Mouse (Mus musculus) liver, postnatal 0 days (tissue): Measurements from ENCODE around the gene Adrm1. TPM values are rescaled to one million over a fixed set of nuclear protein-coding genes. Genes with fewer than 3 reads are reported as not detected.
A peak's percentile ranks its signal among the peaks of the same experiment; 100 is the strongest.

Experiments
- ATAC-seq: fragments of 200-750 bp; cut with Nextera tagmentation; 2 replicates; pipeline ENCODE4 v1.8.0; 2017; ENCODE audit warnings: mild to moderate bottlenecking, moderate library complexity
- DNase-seq: peaks from one replicate; pipeline ENCODE4 v3.0.0-alpha.2; 2016
- H3K27ac ChIP-seq: fragments of 300-500 bp; sonication (generic); 2 replicates; pipeline ENCODE4 v1.5.1; 2014; ENCODE audit warnings: antibody characterized with exemption, moderate library complexity, mild to moderate bottlenecking, low read depth
- H3K27me3 ChIP-seq: fragments of 300-500 bp; sonication (generic); 2 replicates; pipeline ENCODE4 v1.6.1; 2014; ENCODE audit warnings: low read length, control low read depth, mixed read lengths; ENCODE audit not compliant: insufficient read depth
- H3K36me3 ChIP-seq: fragments of 300-500 bp; sonication (generic); replicated peaks from 2 replicates; pipeline ENCODE4 v1.6.1; 2014; ENCODE audit warnings: mild to moderate bottlenecking, control low read depth, low read length, moderate library complexity, mixed read lengths; ENCODE audit not compliant: insufficient read depth
- H3K4me1 ChIP-seq: fragments of 300-500 bp; sonication (generic); 2 replicates; pipeline ENCODE4 v1.6.1; 2014; ENCODE audit warnings: antibody characterized with exemption, mild to moderate bottlenecking, control low read depth; ENCODE audit not compliant: insufficient read depth
- H3K4me2 ChIP-seq: fragments of 300-500 bp; sonication (generic); 2 replicates; pipeline ENCODE4 v1.6.1; 2014; ENCODE audit warnings: low read depth, mild to moderate bottlenecking, low read length, moderate library complexity, mixed read lengths
- H3K4me3 ChIP-seq: fragments of 300-500 bp; sonication (generic); 2 replicates; pipeline ENCODE4 v1.5.1; 2014; ENCODE audit warnings: low read depth, low read length
- H3K9ac ChIP-seq: fragments of 300-500 bp; sonication (generic); replicated peaks from 2 replicates; pipeline ENCODE4 v1.6.1; 2014; ENCODE audit warnings: mild to moderate bottlenecking, moderate library complexity
- H3K9me3 ChIP-seq: fragments of 300-500 bp; sonication (generic); 2 replicates; pipeline ENCODE4 v1.6.1; 2016; ENCODE audit warnings: mild to moderate bottlenecking, control low read depth, low read length, mixed read lengths
- CTCF ChIP-seq: sonication (generic); IDR thresholded peaks from 2 replicates; pipeline ENCODE4 v1.5.1; 2016; ENCODE audit warnings: antibody characterized with exemption, low read depth
- EP300 ChIP-seq: IDR thresholded peaks from 2 replicates; pipeline ENCODE4 v1.6.1; 2016; ENCODE audit warnings: antibody characterized with exemption, low read depth, mild to moderate bottlenecking
- WGBS: fragments of 180-500 bp; shearing (Covaris S2); extraction: QIAGEN DNeasy Blood & Tissue Kit; methylation state at CpG from one replicate; pipeline ENCODE4 v1.1.7; 2014; ENCODE audit not compliant: insufficient replicate concordance; 5-methylcytosine and 5-hydroxymethylcytosine counted together
- polyA plus RNA-seq: library from polyadenylated mRNA; unstranded; fragments of >200 nt; fragmentation: Nextera tagmentation; extraction: Ambion mirVana; gene quantifications from 2 replicates; pipeline ENCODE4 v1.2.1, GENCODE M21; 2015

The Adrm1 gene
- polyA plus RNA-seq, 1 experiment from 2014 or later = 98.0 TPM

- Histone ChIP-seq H3K36me3 (no peaks in the 10 kb centered on the region), H3K4me3 (no peak overlapping the region), H3K4me2 (no peak overlapping the region), H3K4me1 (peaks cover 13% of the 10 kb centered on the region; the same call in 1 of the 2 replicates), H3K9ac (no peak overlapping the region), H3K27ac (no peak overlapping the region), H3K27me3 (no peaks in the 10 kb centered on the region), H3K9me3 (no peaks in the 10 kb centered on the region)
- no peak for ATAC-seq
- 69% methylated on average over 8 of the region's 8 CpGs for WGBS
- no peak for DNase-seq
- TF ChIP-seq CTCF = no peak
- TF ChIP-seq EP300 = no peak
Measured at GRCm38 (mm10) chr2:180217587-180217986, 46.3 kb downstream of the Adrm1 start.

GRCm38 (mm10) chr2:180218241-180218640 is 47.0 kb downstream of the Adrm1 start:
- H3K36me3 ChIP-seq = no peaks in the 10 kb centered on the region
- ATAC-seq = no peak
- H3K4me1 ChIP-seq = peaks cover 13% of the 10 kb centered on the region; the same call in 1 of the 2 replicates
- H3K4me2 ChIP-seq = no peak overlapping the region
- no peak overlapping the region for H3K9ac ChIP-seq
- DNase-seq = no peak
- WGBS = 52% methylated on average over 3 of the region's 3 CpGs
- no peak overlapping the region for H3K4me3 ChIP-seq
- no peaks in the 10 kb centered on the region for H3K27me3 ChIP-seq
- 0 out of 2 replicates have a peak overlapping the region, but pooled peaks have one; percentile 39 for H3K27ac ChIP-seq
- TF ChIP-seq EP300 = no peak
- TF ChIP-seq CTCF = no peak
- H3K9me3 ChIP-seq = no peaks in the 10 kb centered on the region

- Histone ChIP-seq H3K27ac (0 out of 2 replicates have a peak overlapping the region, but pooled peaks have one; percentile 39), H3K4me2 (no peak overlapping the region)
- ATAC-seq = peak; percentile 26; the same call in 1 of the 2 replicates
Measured at GRCm38 (mm10) chr2:180218677-180219076, 47.4 kb downstream of the Adrm1 start.

GRCm38 (mm10) chr2:180219145-180219943 is 48.1 kb downstream of the Adrm1 start:
- no peaks in the 10 kb centered on the region for H3K9me3 ChIP-seq
- ATAC-seq (no peak), DNase-seq (no peak)
- H3K4me2 ChIP-seq = no peak overlapping the region
- 76% methylated on average over 15 of the region's 15 CpGs for WGBS
- TF ChIP-seq CTCF (no peak), EP300 (no peak)
- no peak overlapping the region for H3K4me3 ChIP-seq
- no peak overlapping the region for H3K27ac ChIP-seq
- peaks cover 1% of the 10 kb centered on the region for H3K27me3 ChIP-seq
- no peaks in the 10 kb centered on the region for H3K36me3 ChIP-seq
- peaks cover 13% of the 10 kb centered on the region; the same call in 1 of the 2 replicates for H3K4me1 ChIP-seq
- H3K9ac ChIP-seq = no peak overlapping the region

More at GRCm38 (mm10) chr2:180218677-180219076, 47.4 kb downstream of the Adrm1 start:
- Histone ChIP-seq H3K9ac (no peak overlapping the region), H3K4me3 (no peak overlapping the region), H3K36me3 (no peaks in the 10 kb centered on the region), H3K27me3 (no peaks in the 10 kb centered on the region), H3K9me3 (no peaks in the 10 kb centered on the region), H3K4me1 (peaks cover 13% of the 10 kb centered on the region; the same call in 1 of the 2 replicates)
- TF ChIP-seq CTCF (no peak), EP300 (no peak)
- no peak for DNase-seq
- 63% methylated on average over 5 of the region's 5 CpGs for WGBS

GRCm38 (mm10) chr2:180220165-180220564 is 48.9 kb downstream of the Adrm1 start:
- no peak overlapping the region for H3K4me3 ChIP-seq
- no peaks in the 10 kb centered on the region for H3K9me3 ChIP-seq
- H3K27ac ChIP-seq = no peak overlapping the region
- DNase-seq = no peak
- peaks cover 9% of the 10 kb centered on the region for H3K27me3 ChIP-seq
- H3K9ac ChIP-seq = no peak overlapping the region
- H3K36me3 ChIP-seq = no peaks in the 10 kb centered on the region
- ATAC-seq = no peak
- peaks cover 14% of the 10 kb centered on the region for H3K4me1 ChIP-seq
- no peak for TF ChIP-seq EP300
- TF ChIP-seq CTCF = no peak
- H3K4me2 ChIP-seq = no peak overlapping the region
- 60% methylated on average over 9 of the region's 9 CpGs for WGBS

GRCm38 (mm10) chr2:180221051-180221450 is 49.8 kb downstream of the Adrm1 start:
- Histone ChIP-seq H3K4me1 (peaks cover 19% of the 10 kb centered on the region), H3K9me3 (no peaks in the 10 kb centered on the region), H3K27ac (no peak overlapping the region), H3K36me3 (no peaks in the 10 kb centered on the region), H3K4me2 (no peak overlapping the region), H3K27me3 (peaks cover 18% of the 10 kb centered on the region), H3K4me3 (no peak overlapping the region), H3K9ac (no peak overlapping the region)
- TF ChIP-seq EP300 (no peak), CTCF (no peak)
- ATAC-seq (no peak), DNase-seq (no peak)
- WGBS = 78% methylated on average over 9 of the region's 9 CpGs
